Mouse (Mus musculus): Measurements from ENCODE around the gene Rapgef3.

The Rapgef3 gene

DNA sequence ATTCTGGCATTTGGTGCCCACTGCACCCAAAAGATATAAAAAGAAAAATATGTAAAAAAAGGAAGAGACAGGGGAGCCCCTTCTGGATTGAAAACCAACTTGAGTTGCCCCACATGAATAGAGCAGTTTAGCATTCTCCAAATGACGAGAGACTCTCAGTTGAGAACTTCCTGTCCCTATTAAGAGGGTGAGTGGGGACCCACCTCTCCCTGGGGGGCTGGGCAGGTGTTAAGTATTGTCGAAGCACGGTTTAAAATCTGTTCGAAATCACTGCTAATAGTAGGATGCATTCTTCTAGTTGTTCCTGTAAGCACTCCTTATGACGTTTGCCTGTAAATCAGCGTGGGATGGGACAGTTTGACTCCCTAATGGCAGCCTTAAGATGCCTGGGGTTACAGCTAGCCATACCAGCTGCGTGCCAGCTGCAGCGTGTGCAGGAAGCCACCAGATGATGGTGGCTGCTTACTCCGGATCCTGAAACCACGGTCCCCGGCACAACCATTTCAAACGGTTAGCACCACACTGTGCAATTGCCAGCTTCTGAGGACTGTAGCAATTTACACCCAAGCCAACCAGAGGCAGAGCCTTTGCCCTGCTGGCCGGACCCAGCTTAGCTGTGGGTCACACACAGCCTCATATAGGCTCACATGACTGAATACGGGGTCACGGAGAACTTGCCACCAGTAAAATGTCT is 46.6 kb downstream of the Rapgef3 start:
- peak; percentile 45 for DNase-seq (ENCODE audit: low read depth, low spot score)

DNA sequence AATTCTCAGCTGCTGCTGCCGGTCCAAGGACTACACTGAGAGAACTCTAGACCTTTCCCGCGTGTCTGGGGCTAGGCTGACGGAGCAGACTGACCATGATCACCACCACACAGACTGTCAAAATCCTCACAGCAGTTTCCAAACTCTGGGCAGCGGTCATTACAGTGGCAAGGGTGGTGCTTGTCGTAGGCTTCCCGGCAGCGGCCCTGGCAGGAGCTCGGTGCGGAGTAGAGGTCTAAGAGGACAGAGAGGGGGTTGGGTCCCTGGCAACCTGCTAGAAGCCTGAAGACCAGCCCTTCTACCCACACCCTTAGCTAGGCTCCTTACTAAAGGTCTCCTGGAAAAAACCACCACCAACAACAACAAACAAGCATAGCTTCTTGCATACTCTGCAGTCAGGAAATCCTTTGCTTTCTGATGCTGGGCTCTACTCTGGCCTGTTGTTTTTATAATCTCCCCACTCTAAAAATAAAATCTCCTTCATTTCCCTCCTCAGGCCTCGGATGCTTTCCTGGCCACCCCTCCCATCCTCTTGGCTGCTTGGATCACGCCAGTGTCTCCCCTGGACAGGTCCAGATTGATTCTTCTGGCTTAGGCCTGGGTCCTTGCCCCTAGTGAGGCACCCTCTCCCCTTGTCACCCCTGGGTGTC is 47.6 kb downstream of the Rapgef3 start:
- DNase-seq (ENCODE audit: low read depth, low spot score) = no peak

DNA sequence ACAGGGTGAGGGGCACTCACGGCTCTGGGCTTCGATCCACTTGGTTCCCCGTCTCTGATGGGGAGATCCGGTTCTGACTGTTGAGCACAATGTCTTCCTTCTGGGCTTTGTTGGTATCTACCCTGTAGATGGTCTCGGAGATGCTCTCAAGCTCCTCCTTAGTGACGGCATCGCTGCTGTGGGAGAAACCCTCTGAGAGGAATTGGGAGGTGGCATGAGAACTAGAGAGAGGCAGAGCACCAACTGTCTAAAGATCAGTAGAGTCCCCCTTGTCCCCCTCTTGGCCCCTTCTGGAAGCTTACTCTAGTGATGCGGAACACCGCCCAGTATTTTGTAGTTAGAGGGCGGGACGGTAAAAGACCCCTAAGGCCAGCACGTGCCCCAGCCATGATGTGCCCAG is 48.3 kb downstream of the Rapgef3 start:
- no peak for DNase-seq (ENCODE audit: low read depth, low spot score)

DNA sequence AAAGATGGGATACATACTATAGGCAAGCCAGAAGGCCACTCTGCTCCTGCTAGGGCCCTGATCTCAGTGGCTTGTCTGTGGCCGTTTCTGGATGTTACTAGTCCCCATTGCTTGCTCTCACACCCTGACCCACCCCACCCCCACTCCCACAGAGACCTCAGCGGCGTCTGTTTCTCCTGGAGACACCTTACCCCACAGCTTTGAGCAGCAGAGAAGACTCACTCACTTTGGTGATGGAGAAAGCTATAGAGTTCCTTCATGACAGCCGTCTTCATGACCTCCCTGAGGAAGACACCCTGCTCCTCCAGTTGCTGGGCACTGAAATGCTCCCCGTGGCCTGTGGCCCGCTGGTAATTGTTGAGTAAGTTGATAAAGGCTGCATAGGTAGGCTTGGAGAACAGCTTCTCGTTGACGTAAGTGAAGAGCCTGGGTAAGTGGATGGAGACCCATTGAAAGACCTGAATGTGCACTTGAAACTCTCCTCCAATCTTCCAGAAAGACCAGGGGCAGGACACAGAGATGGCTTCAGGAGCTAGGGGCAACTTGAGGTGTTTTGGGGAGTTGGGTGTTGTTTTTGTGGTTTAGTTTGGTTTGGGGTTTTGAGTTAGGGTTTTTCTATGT is 49.1 kb downstream of the Rapgef3 start:
- no peak for DNase-seq (ENCODE audit: low read depth, low spot score)

DNA sequence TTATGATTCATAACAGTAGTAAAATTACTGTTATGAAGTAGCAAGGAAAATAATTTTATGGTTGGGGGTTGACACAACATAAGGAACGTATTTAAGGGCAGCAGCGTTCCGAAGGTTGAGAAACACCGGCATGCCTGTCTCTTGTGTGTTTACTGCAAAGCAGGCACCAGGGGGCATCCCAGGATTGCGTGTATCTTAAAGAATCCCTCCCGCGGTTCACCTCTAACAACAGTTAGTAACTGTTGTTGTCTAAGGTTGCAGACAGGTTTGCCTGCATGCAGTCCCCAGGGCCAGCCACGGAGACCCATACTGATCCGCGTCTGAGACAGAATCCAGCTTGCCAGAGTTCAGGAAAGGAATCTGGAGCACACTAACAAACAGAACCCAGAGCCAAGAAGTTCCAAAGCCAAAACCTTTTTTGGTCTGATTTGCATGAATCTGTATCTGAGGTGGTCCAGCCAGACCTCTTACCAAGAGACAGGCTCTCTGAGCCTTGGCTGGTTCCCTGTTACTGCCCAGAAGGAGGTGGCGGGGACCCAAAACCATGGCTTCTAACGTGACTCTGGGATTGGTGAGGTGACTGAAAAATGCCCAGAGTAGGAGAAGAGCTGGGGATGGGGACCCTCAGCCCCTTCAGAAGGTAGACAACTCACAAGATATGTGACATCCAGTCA is 49.8 kb downstream of the Rapgef3 start:
- peak; percentile 79 for DNase-seq (ENCODE audit: low read depth, low spot score)

DNA sequence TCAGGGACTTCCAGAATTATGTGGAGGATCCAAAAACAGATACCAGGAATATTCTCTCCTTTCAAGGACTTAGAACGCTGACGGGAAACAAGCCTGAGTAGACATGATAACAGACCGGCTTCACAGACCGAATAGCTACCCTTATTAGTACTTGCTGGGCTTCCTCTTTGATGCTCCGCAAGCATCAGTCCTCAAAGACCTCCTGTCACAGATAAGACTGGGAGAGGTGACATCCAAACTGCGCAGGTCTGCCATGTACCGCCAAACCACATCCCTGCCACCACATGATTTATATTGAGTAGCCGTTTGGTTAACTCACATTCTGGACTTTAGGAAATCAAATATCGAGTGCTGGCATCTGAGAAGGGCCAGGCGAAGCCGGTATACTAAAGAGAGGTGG is 51.0 kb downstream of the Rapgef3 start:
- no peak for DNase-seq (ENCODE audit: low read depth, low spot score)

DNA sequence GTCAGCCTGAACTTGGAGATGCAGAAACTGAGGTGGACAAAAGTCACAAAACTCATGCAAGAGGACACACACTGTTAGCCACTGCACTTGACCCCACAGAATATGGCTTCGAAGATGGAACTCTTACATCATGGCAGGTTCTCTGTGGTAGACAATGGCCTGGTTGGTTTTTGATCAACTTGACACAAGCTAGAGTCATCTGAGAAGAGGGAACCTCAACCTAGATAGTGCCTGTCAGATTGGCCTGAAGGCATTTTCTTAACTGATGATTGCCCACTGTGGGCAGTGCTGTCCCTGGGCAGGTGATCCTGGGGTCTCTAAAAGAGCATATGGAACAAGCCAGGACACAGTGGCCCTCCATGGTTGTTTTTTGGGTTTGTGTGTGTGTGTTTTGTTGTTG is 52.0 kb downstream of the Rapgef3 start:
- no peak for DNase-seq (ENCODE audit: low read depth, low spot score)

DNA sequence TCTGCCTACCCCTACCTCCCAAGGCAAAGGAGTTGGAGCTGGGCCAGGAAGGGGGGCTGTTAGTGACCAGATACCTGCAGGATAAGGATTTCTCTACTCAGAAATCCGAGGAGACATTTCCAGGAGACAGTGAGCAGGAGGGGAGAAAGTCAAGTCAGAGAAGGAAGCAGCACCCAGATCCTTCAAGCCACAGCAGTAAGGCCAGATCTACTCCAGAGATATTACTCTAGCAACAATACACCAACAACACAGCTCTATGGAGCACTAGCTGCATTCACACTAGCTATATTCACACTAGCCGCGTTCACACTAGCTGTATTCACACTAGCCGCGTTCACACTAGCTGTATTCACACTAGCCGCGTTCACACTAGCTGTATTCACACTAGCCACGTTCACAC is 52.7 kb downstream of the Rapgef3 start:
- DNase-seq (ENCODE audit: low read depth, low spot score) = no peak

DNA sequence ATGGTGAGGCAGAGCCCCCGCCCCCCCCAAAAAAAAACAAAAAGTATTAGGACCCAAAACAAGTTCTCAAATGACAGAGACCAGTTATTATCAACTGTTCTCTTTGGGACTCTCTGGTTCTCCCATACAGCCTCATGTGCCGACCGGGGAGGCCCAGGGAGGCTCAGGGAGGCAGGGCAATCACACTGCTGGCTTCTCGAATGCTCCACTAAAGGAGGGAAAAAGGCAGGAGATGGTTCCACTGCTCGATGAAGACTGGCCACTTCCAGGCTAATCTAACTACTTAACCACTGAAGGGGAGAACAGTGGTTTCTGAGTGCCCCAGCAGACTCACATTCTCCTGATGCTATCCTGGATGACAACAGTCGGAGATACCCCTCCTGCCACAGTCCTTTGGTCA is 55.2 kb downstream of the Rapgef3 start:
- no peak for DNase-seq (ENCODE audit: low read depth, low spot score)

DNA sequence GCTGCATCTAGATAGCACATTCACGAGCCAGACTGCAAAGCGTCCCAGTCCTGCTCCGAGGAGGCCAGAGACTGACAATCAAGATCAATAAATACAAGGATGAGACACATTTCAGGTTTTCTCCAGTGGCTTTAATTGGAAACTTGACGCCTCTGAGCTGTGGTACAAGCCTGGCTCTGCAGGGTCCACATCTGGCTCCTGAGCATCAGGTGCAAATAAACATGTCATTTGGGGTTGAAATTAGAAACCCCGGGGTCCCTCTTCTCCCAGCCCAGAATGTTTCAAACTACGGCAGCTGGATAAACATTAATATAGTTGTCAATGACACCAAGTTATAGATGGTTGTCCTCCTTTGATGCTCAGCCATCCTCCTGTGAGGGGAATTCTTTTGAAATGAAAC is 56.9 kb downstream of the Rapgef3 start:
- DNase-seq (ENCODE audit: low read depth, low spot score) = no peak

DNA sequence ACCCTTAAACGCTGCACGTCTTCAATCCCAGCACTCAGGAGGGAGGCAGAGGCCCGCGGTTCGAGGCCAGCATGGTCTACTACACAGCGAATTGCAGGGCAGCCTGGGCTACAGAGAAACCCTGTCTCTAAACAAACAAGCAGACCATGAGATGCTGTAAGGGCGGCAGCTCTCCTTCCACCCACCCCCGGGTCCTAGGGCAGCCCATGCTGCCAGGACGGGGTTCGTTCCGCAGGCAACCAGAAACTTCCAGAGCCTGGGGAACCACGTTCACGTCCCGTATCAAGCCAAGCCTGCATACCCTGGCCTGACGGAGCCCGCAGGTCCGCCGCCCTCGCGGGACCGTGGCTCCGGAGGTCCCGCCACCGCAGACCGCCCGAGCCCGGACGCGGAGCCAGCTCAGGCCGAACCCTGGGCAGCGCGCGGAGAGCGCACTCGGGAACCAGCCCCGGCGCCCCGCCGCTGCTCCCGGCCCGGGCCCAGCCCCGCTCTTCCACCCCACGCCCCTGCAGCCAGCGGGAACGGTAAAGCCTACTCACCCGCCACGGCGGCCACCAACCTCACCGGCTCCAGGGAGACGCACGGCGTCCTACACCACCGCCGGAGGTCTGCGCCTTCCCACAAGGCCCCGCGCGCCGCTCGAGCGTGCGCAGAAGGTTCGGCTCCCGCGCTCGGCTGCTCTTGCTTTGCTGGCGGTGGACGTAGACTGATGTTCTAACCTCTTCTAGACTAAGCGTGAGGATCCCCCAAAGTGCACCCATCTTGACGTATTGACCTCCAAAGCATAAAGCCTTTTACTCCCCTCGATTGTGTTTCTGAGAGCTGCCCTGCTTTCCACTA is 62.3 kb downstream of the Rapgef3 start, which contains the start of gene Rpap3:
TSS of gene Rpap3 (minus strand) at position 615 of the 840 bp plus-strand sequence.
- DNase-seq (ENCODE audit: low read depth, low spot score) = peak; percentile 85

DNA sequence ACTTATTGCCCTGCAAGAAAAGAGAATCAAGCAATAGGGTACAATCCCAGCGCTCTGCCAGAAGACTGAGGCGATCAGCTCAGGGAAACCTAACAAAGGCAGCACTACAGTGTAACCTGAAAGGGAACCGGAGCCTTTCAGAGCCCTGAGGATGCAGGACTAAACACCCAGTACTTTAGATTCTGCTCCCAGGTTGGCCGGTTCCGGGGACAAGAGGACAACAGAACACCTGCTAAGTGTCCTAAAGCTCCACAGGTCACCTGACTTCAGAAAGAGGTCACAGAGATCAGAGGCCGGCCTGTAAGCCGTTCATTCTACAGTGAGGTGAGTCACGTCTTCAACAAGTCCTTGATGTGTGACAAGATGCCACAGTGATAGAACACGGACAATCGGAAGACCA is 71.2 kb downstream of the Rapgef3 start:
- DNase-seq (ENCODE audit: low read depth, low spot score) = no peak

All from CD4-positive helper T cell, adult 2 months (primary cell).